Mouse (Mus musculus) ES-E14 (cell line): ENCODE measurements around the gene Styx.

Experiments used
- CHD2 ChIP-seq: IDR thresholded peaks from 2 replicates; pipeline ENCODE4 v1.6.1; 2014; ENCODE audit warnings: mild to moderate bottlenecking, low read depth, low read length, inconsistent platforms
- MAFK ChIP-seq: IDR thresholded peaks from 2 replicates; pipeline ENCODE4 v1.6.1; 2014; ENCODE audit warnings: mild to moderate bottlenecking, low read depth, low read length, inconsistent platforms; ENCODE audit not compliant: insufficient read depth
- ZNF384 ChIP-seq: IDR thresholded peaks from 2 replicates; pipeline ENCODE4 v1.6.1; 2012; ENCODE audit warnings: low read depth, low read length, inconsistent platforms

DNA sequence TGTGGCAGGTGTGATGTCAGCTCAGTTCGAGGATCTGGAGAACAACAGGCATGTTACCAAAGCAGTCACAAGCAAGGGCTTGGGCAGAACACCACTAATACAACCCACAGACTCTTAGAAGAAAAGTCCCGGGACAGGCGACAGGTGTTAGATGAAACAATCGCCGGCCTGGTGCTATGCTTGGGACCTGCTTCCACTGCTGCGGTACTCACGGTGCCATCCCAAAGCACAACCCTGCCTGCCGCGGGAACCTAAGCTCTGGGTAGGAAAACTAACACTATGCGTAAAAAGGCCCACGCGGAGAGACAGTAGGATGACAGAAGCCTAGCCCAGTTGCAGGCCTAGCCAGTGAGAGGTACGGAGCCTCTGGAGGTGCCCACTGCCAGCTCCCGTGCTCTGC is 40.8 kb upstream of the Styx start:
- TF ChIP-seq ZNF384 (no peak), MAFK (no peak), CHD2 (no peak)
